8 mouse cellular contexts compared by ENCODE assay signal in the genomic region with DNA sequence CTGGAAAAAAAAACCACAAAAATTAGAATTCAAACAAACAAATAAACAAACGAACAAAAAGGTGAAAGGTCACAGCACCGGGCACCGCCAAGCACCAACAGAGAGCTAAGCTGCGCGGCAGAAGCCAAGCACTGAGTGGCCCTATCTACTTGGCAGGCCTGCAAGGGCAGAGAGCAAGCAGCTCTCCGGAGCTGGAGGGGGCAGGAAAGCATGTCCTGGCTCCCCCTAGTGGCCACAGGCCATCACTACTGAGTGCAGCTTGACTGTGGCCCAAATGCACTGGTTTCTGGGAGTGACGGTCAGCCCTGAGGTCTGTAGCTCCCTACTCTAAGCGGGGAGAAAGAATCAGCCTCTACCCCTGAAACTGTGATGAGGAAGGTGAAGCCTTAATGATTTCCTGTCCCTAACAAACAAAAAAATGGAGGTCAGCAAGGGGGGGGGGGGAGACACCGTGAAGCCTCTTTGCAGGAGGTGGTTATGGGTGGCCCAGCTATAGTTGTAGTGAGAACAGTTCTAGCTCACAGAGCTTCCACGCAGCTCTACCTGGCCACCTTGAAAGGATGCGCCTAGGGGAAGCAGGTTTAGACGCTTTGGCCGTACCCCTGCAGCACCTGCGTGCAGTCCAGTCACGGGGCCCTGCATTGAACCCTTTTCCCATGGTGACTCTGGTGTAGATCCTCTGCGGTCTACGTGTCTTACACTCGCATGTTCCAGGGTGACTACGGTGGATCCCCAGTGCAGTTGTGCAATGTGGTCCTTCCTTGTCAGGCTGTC.
DNase-seq lines count a peak whose midpoint lies in the region; ATAC-seq and TF ChIP-seq lines count a peak whose summit lies in the region.

No protein-coding gene starts in this region.

- H3K36me3 ChIP-seq in heart, embryonic 11.5 days (ENCODE audit: control insufficient read depth, insufficient read depth, low read length): no peaks in the 10 kb centered on the region
- 0 out of 2 replicates have a peak, but pooled peaks cover 7% of the 10 kb centered on the region for H3K36me3 ChIP-seq in kidney, embryonic 15.5 days
- no peaks in the 10 kb centered on the region for H3K36me3 ChIP-seq in liver, adult 2 months (ENCODE audit: control insufficient read depth, insufficient read depth, low read length)

- no peak overlapping the region for H3K9ac ChIP-seq in heart, embryonic 11.5 days (ENCODE audit: low read depth, low read length)
- H3K9ac ChIP-seq in kidney, embryonic 15.5 days: no peak overlapping the region
- no peak overlapping the region for H3K9ac ChIP-seq in liver, adult 2 months (ENCODE audit: low read depth, low read length)

- no peaks in the 10 kb centered on the region for H3K79me2 ChIP-seq in liver, adult 2 months (ENCODE audit: control insufficient read depth, insufficient read depth, low read length)

- no peak overlapping the region for H3K27ac ChIP-seq in heart, embryonic 11.5 days (ENCODE audit: low read depth, low read length)
- no peak overlapping the region for H3K27ac ChIP-seq in kidney, embryonic 15.5 days
- no peak overlapping the region for H3K27ac ChIP-seq in liver, adult 2 months (replicated peaks; ENCODE audit: insufficient read depth, low read depth, low read length)

- WGBS in heart, embryonic 11.5 days (ENCODE audit: insufficient replicate concordance): 57% methylated on average over 19 of the region's 19 CpGs
- 59% methylated on average over 19 of the region's 19 CpGs for WGBS in kidney, embryonic 15.5 days
- WGBS in liver, adult 2 months: 49% methylated on average over 19 of the region's 19 CpGs

- peak; percentile 74 for ATAC-seq in erythroblast, adult 5-6 weeks (replicated peaks; ENCODE audit: low FRiP score, poor library complexity, severe bottlenecking)
- ATAC-seq in heart, embryonic 11.5 days (replicated peaks; ENCODE audit: insufficient number of reproducible peaks, low FRiP score, low TSS enrichment): peak; percentile 74; the same call in 1 of the 2 replicates
- ATAC-seq in kidney, embryonic 15.5 days (replicated peaks; ENCODE audit: low FRiP score): peak; percentile 84
- ATAC-seq in monocyte, adult 5-6 weeks (replicated peaks; ENCODE audit: insufficient number of reproducible peaks, low FRiP score, low TSS enrichment, poor library complexity, severe bottlenecking): peak; percentile 68

- TF ChIP-seq CTCF in liver, adult 2 months (IDR thresholded peaks at IDR 0.05; ENCODE audit: low read depth, low read length): peak; percentile 100

- H3K4me2 ChIP-seq in heart, embryonic 11.5 days: no peak overlapping the region
- H3K4me2 ChIP-seq in kidney, embryonic 15.5 days: no peak overlapping the region

- peaks cover 13% of the 10 kb centered on the region for H3K4me1 ChIP-seq in heart, embryonic 11.5 days (ENCODE audit: control insufficient read depth, insufficient read depth, low read length)
- peaks cover 15% of the 10 kb centered on the region for H3K4me1 ChIP-seq in kidney, embryonic 15.5 days
- H3K4me1 ChIP-seq in liver, adult 2 months (ENCODE audit: control insufficient read depth, insufficient read depth, low read length): no peaks in the 10 kb centered on the region

- DNase-seq in B cell, adult 2 months: peak; percentile 81 to 83
- DNase-seq in brain, adult 2 months (ENCODE audit: low read depth, low spot score): peak; percentile 98
- peak; percentile 85 for DNase-seq in liver, adult 2 months (ENCODE audit: extremely low read depth, low read depth, low spot score)
- peak; percentile 60 to 66 for DNase-seq in spleen, postnatal 36 days (ENCODE audit: low spot score in 2 of 2)

- no peaks in the 10 kb centered on the region for H3K27me3 ChIP-seq in heart, embryonic 11.5 days (ENCODE audit: control insufficient read depth, insufficient read depth, low read length)
- no peaks in the 10 kb centered on the region for H3K27me3 ChIP-seq in kidney, embryonic 15.5 days
- H3K27me3 ChIP-seq in liver, adult 2 months (ENCODE audit: control insufficient read depth, insufficient read depth, low read length): no peaks in the 10 kb centered on the region

- no peak overlapping the region for H3K4me3 ChIP-seq in heart, embryonic 11.5 days (ENCODE audit: low read depth, low read length)
- H3K4me3 ChIP-seq in kidney, embryonic 15.5 days (replicated peaks): no peak overlapping the region
- no peak overlapping the region for H3K4me3 ChIP-seq in liver, adult 2 months (ENCODE audit: insufficient read depth, low read depth, low read length)

- no peak for TF ChIP-seq POLR2A in liver, adult 2 months (IDR thresholded peaks at IDR 0.05; ENCODE audit: extremely low read depth, insufficient read depth, low read length)

- H3K9me3 ChIP-seq in heart, embryonic 11.5 days (replicated peaks; ENCODE audit: control insufficient read depth, low read length): no peaks in the 10 kb centered on the region
- no peaks in the 10 kb centered on the region for H3K9me3 ChIP-seq in kidney, embryonic 15.5 days (replicated peaks)
